Mouse (Mus musculus) thymus, postnatal 25 days (tissue): ENCODE measurements around the gene Gm13420.
"Not testable (repeated sequence)": the region's sequence is repeated elsewhere in the genome, so short reads cannot be mapped to it uniquely, and the experiment has no call there.

Experiments
- DNase-seq: peaks from one replicate; pipeline ENCODE4 v3.0.0; 2022

The Gm13420 gene

GRCm38 (mm10) chr2:29737209-29737925 is 14.1 kb downstream of the Gm13420 start:
- DNase-seq = no peak

- DNase-seq = no peak
Observed at GRCm38 (mm10) chr2:29735708-29736107, 15.8 kb downstream of the Gm13420 start.

GRCm38 (mm10) chr2:29733348-29733747 is 18.1 kb downstream of the Gm13420 start:
- no peak for DNase-seq

- DNase-seq = no peak
Observed at GRCm38 (mm10) chr2:29732559-29732958, 18.9 kb downstream of the Gm13420 start.

GRCm38 (mm10) chr2:29731545-29731944 is 19.9 kb downstream of the Gm13420 start:
- peak; percentile 63 for DNase-seq

- no peak for DNase-seq
Observed at GRCm38 (mm10) chr2:29729500-29729899, 22.0 kb downstream of the Gm13420 start.

- peak; percentile 45 for DNase-seq
Observed at GRCm38 (mm10) chr2:29724664-29725365, 26.7 kb downstream of the Gm13420 start.

GRCm38 (mm10) chr2:29723132-29723531 is 28.4 kb downstream of the Gm13420 start:
- DNase-seq = no peak

GRCm38 (mm10) chr2:29718581-29718980 is 32.9 kb downstream of the Gm13420 start:
- DNase-seq = peak; percentile 57

GRCm38 (mm10) chr2:29716691-29717090 is 34.8 kb downstream of the Gm13420 start:
- DNase-seq = no peak

GRCm38 (mm10) chr2:29716143-29716542 is 35.3 kb downstream of the Gm13420 start:
- no peak for DNase-seq

- no peak for DNase-seq
Observed at GRCm38 (mm10) chr2:29714127-29714526, 37.4 kb downstream of the Gm13420 start.

GRCm38 (mm10) chr2:29713501-29713900 is 38.0 kb downstream of the Gm13420 start:
- DNase-seq = no peak

GRCm38 (mm10) chr2:29711877-29712276 is 39.6 kb downstream of the Gm13420 start:
- DNase-seq = no peak

- no peak for DNase-seq
Observed at GRCm38 (mm10) chr2:29711038-29711437, 40.4 kb downstream of the Gm13420 start.

GRCm38 (mm10) chr2:29708209-29708608 is 43.3 kb downstream of the Gm13420 start:
- DNase-seq = not testable (repeated sequence)

GRCm38 (mm10) chr2:29707731-29708130 is 43.8 kb downstream of the Gm13420 start:
- peak; percentile 67 for DNase-seq

- DNase-seq = no peak
Observed at GRCm38 (mm10) chr2:29706726-29707620, 44.5 kb downstream of the Gm13420 start.

GRCm38 (mm10) chr2:29705493-29705892 is 46.0 kb downstream of the Gm13420 start:
- no peak for DNase-seq

GRCm38 (mm10) chr2:29703104-29704081 is 48.1 kb downstream of the Gm13420 start:
- DNase-seq = no peak

- DNase-seq = no peak
Observed at GRCm38 (mm10) chr2:29702189-29702588, 49.3 kb downstream of the Gm13420 start.

- DNase-seq = no peak
Observed at GRCm38 (mm10) chr2:29701393-29701792, 50.1 kb downstream of the Gm13420 start.
